Mouse (Mus musculus) left cerebral cortex, adult 9 months (tissue): ENCODE data around the gene Gng10.
A peak's percentile ranks its signal among the peaks of the same experiment; 100 is the strongest.

ENCODE experiments used
- DNase-seq, 2 experiments: peaks; one replicate each; pipeline ENCODE4 v3.0.0; 2022; ENCODE audit warnings: low spot score in 2 of 2

The Gng10 gene

GRCm38 (mm10) chr4:59034918-59035785 is at the start of gene Gng10:
Gng10 (plus strand) TSS chr4:59035088.
- peak in 1 of 2 experiments; percentile 55 for DNase-seq

GRCm38 (mm10) chr4:58985157-58985648 is 49.7 kb upstream of the Gng10 start:
- DNase-seq: peak in 1 of 2 experiments; percentile 80

- peak in 1 of 2 experiments; percentile 73 for DNase-seq
Measured at GRCm38 (mm10) chr4:58986540-58987190, 48.2 kb upstream of the Gng10 start, which contains the start of gene Ptgr1. Ptgr1 (minus strand) TSS chr4:58987119.

GRCm38 (mm10) chr4:58989303-58989898 is 45.5 kb upstream of the Gng10 start:
- DNase-seq: no peak

GRCm38 (mm10) chr4:58990609-58991434 is 44.1 kb upstream of the Gng10 start:
- DNase-seq: no peak

- no peak for DNase-seq
Measured at GRCm38 (mm10) chr4:58992195-58992594, 42.7 kb upstream of the Gng10 start.

GRCm38 (mm10) chr4:58994762-58995161 is 40.1 kb upstream of the Gng10 start, which contains the start of gene Dnajc25:
Dnajc25 (plus strand) TSS chr4:58995062.
- DNase-seq: no peak

GRCm38 (mm10) chr4:58995251-58995693 is 39.6 kb upstream of the Gng10 start:
- DNase-seq: no peak

GRCm38 (mm10) chr4:58997081-58997480 is 37.8 kb upstream of the Gng10 start:
- no peak for DNase-seq

- DNase-seq: no peak
Measured at GRCm38 (mm10) chr4:58998688-58999087, 36.2 kb upstream of the Gng10 start.

- peak in 1 of 2 experiments; percentile 85 for DNase-seq
Measured at GRCm38 (mm10) chr4:58999686-59000085, 35.2 kb upstream of the Gng10 start.

GRCm38 (mm10) chr4:59000614-59001013 is 34.3 kb upstream of the Gng10 start:
- no peak for DNase-seq

GRCm38 (mm10) chr4:59002948-59003805 is 31.7 kb upstream of the Gng10 start, which contains the start of gene Gm20503:
Gm20503 (plus strand) TSS chr4:59003210.
- peak; percentile 71 to 88 for DNase-seq

- no peak for DNase-seq
Measured at GRCm38 (mm10) chr4:59003806-59004200, 31.1 kb upstream of the Gng10 start.

- DNase-seq: no peak
Measured at GRCm38 (mm10) chr4:59006211-59006610, 28.7 kb upstream of the Gng10 start.

- no peak for DNase-seq
Measured at GRCm38 (mm10) chr4:59007016-59007415, 27.9 kb upstream of the Gng10 start.

- DNase-seq: no peak
Measured at GRCm38 (mm10) chr4:59007974-59008373, 26.9 kb upstream of the Gng10 start.

GRCm38 (mm10) chr4:59009186-59009585 is 25.7 kb upstream of the Gng10 start:
- DNase-seq: no peak

- DNase-seq: no peak
Measured at GRCm38 (mm10) chr4:59009696-59010095, 25.2 kb upstream of the Gng10 start.

- no peak for DNase-seq
Measured at GRCm38 (mm10) chr4:59011446-59011845, 23.4 kb upstream of the Gng10 start.
